Mouse (Mus musculus) lung, adult 2 months (tissue): ENCODE data around the gene Elmo1. TPM values are rescaled to one million over a fixed set of nuclear protein-coding genes. Genes with fewer than 3 reads are reported as not detected.
A peak's percentile ranks its signal among the peaks of the same experiment; 100 is the strongest.

Experiments used
- DNase-seq: peaks from one replicate; pipeline ENCODE4 v3.0.0; 2022
- H3K4me1 ChIP-seq: fragments of 200-500 bp; 2 replicates; pipeline ENCODE4 v1.6.1; 2011; ENCODE audit warnings: low read length; ENCODE audit not compliant: control insufficient read depth, insufficient read depth
- H3K4me3 ChIP-seq: fragments of 200-500 bp; replicated peaks from 2 replicates; pipeline ENCODE3; 2011; ENCODE audit warnings: low read depth, mild to moderate bottlenecking, control low read depth, low read length; ENCODE audit errors: extremely low read depth
- CTCF ChIP-seq: fragments of 200-500 bp; IDR thresholded peaks from 2 replicates; pipeline ENCODE4 v1.5.1; 2011; ENCODE audit warnings: mild to moderate bottlenecking, low read length, control low read depth; ENCODE audit not compliant: insufficient read depth
- POLR2A ChIP-seq: fragments of 200-500 bp; IDR thresholded peaks from 2 replicates; pipeline ENCODE4 v1.6.1; 2011; ENCODE audit warnings: low read depth, mild to moderate bottlenecking, control low read depth, low read length, borderline replicate concordance; ENCODE audit errors: extremely low read depth
- WGBS: fragments of 180-500 bp; shearing (Covaris S2); methylation state at CpG from one replicate; pipeline ENCODE4 v1.1.7; 2018; 5-methylcytosine and 5-hydroxymethylcytosine counted together
- polyA plus RNA-seq: library from polyadenylated mRNA; depleted of rRNA; stranded (reverse); fragments of >200 nt; gene quantifications from 2 replicates; pipeline ENCODE4 v1.2.3, GENCODE M21; 2012

Gene Elmo1
- polyA plus RNA-seq, 1 experiment, result 28.3 TPM

GRCm38 (mm10) chr13:20092301-20092700, 1.9 kb downstream of the Elmo1 start:
- WGBS, result 83% methylated on average over 3 of the region's 3 CpGs

GRCm38 (mm10) chr13:20093307-20094045, 3.1 kb downstream of the Elmo1 start:
- peaks cover 35% of the 10 kb centered on the region for H3K4me1 ChIP-seq
- DNase-seq, result peak; percentile 46
- TF ChIP-seq CTCF, result peak; percentile 34; the same call in 1 of the 2 replicates
- no peak for TF ChIP-seq POLR2A
- 19% methylated on average over 19 of the region's 19 CpGs for WGBS
- no peak overlapping the region for H3K4me3 ChIP-seq

More at GRCm38 (mm10) chr13:20092301-20092700, 1.9 kb downstream of the Elmo1 start:
- H3K4me3 ChIP-seq, result no peak overlapping the region
- TF ChIP-seq CTCF (no peak), POLR2A (no peak)
- DNase-seq, result no peak
- H3K4me1 ChIP-seq, result peaks cover 25% of the 10 kb centered on the region

- TF ChIP-seq CTCF (no peak), POLR2A (no peak)
- DNase-seq, result no peak
- Histone ChIP-seq H3K4me1 (peaks cover 44% of the 10 kb centered on the region), H3K4me3 (no peak overlapping the region)
- 85% methylated on average over 4 of the region's 4 CpGs for WGBS
Observed at GRCm38 (mm10) chr13:20094916-20095700, 4.7 kb downstream of the Elmo1 start.

- DNase-seq, result no peak
- Histone ChIP-seq H3K4me1 (peaks cover 42% of the 10 kb centered on the region), H3K4me3 (no peak overlapping the region)
- TF ChIP-seq CTCF, result no peak
- TF ChIP-seq POLR2A, result no peak
- 81% methylated on average over 5 of the region's 5 CpGs for WGBS
Observed at GRCm38 (mm10) chr13:20097006-20097617, 6.7 kb downstream of the Elmo1 start.

GRCm38 (mm10) chr13:20097934-20098593, 7.7 kb downstream of the Elmo1 start:
- DNase-seq, result no peak
- TF ChIP-seq CTCF, result no peak
- no peak for TF ChIP-seq POLR2A
- WGBS, result 38% methylated on average over 5 of the region's 5 CpGs
- no peak overlapping the region for H3K4me3 ChIP-seq
- peaks cover 39% of the 10 kb centered on the region for H3K4me1 ChIP-seq

- whole genome bisulfite sequencing, result 62% methylated on average over 3 of the region's 3 CpGs
- no peak for TF ChIP-seq POLR2A
- no peak for TF ChIP-seq CTCF
- no peak for DNase-seq
- Histone ChIP-seq H3K4me3 (no peak overlapping the region), H3K4me1 (peaks cover 34% of the 10 kb centered on the region)
Observed at GRCm38 (mm10) chr13:20098594-20098965, 8.2 kb downstream of the Elmo1 start.

GRCm38 (mm10) chr13:20099546-20099945, 9.2 kb downstream of the Elmo1 start:
- WGBS, result 24% methylated on average over 4 of the region's 4 CpGs
- no peak for DNase-seq

GRCm38 (mm10) chr13:20100357-20100756, 10.0 kb downstream of the Elmo1 start:
- no peak for TF ChIP-seq POLR2A
- no peak for TF ChIP-seq CTCF
- Histone ChIP-seq H3K4me3 (no peak overlapping the region), H3K4me1 (peaks cover 28% of the 10 kb centered on the region)
- WGBS, result 25% methylated on average over 3 of the region's 3 CpGs
- DNase-seq, result no peak

More at GRCm38 (mm10) chr13:20099546-20099945, 9.2 kb downstream of the Elmo1 start:
- TF ChIP-seq POLR2A (no peak), CTCF (no peak)
- H3K4me1 ChIP-seq, result peaks cover 28% of the 10 kb centered on the region
- no peak overlapping the region for H3K4me3 ChIP-seq

GRCm38 (mm10) chr13:20101691-20102090, 11.3 kb downstream of the Elmo1 start:
- DNase-seq, result no peak
- Histone ChIP-seq H3K4me1 (peaks cover 28% of the 10 kb centered on the region), H3K4me3 (no peak overlapping the region)
- WGBS, result 47% methylated on average over 5 of the region's 5 CpGs
- TF ChIP-seq POLR2A (no peak), CTCF (no peak)
